Mouse (Mus musculus): ENCODE data around the gene Paf1. TPM values are rescaled to one million over a fixed set of nuclear protein-coding genes. Genes with fewer than 3 reads are reported as not detected.

Paf1 gene
- polyA plus RNA-seq, 2 experiments: 15.0 to 40.4 TPM

- no peak for TF ChIP-seq CTCF (IDR thresholded peaks at IDR 0.05; ENCODE audit: low read depth)
- TF ChIP-seq EP300 (IDR thresholded peaks at IDR 0.05; ENCODE audit: low read depth): no peak
- Histone ChIP-seq H3K4me3 (ENCODE audit: insufficient read depth in 1 of 2, low read depth in 2 of 2, low read length in 2 of 2) (peak overlapping the region; percentile 16 to 39; a peak in 3 of 4 replicates), H3K4me1 (replicated peaks; ENCODE audit: control insufficient read depth in 2 of 2, insufficient read depth in 2 of 2, low read length in 1 of 2) (peaks cover 6 to 11% of the 10 kb centered on the region in 2 experiments), H3K27ac (no peak overlapping the region), H3K9me3 (ENCODE audit: control insufficient read depth, low read length) (no peaks in the 10 kb centered on the region), H3K4me2 (ENCODE audit: low read depth) (peak overlapping the region; percentile 28), H3K9ac (replicated peaks) (no peak overlapping the region), H3K36me3 (replicated peaks; ENCODE audit: control insufficient read depth, insufficient read depth, low read depth) (no peaks in the 10 kb centered on the region), H3K27me3 (ENCODE audit: control insufficient read depth, insufficient read depth, low read length) (no peaks in the 10 kb centered on the region)
- DNase-seq (ENCODE audit: low read depth in 3 of 3, low spot score in 3 of 3) (peak in 2 of 3 experiments; percentile 38 to 46), ATAC-seq (ENCODE audit: insufficient read depth) (no peak)
- 11% methylated on average over 2 of the region's 2 CpGs for WGBS (ENCODE audit: insufficient replicate concordance)
Observed at GRCm38 (mm10) chr7:28440739-28441138, 48.0 kb downstream of the Paf1 start.

DNA sequence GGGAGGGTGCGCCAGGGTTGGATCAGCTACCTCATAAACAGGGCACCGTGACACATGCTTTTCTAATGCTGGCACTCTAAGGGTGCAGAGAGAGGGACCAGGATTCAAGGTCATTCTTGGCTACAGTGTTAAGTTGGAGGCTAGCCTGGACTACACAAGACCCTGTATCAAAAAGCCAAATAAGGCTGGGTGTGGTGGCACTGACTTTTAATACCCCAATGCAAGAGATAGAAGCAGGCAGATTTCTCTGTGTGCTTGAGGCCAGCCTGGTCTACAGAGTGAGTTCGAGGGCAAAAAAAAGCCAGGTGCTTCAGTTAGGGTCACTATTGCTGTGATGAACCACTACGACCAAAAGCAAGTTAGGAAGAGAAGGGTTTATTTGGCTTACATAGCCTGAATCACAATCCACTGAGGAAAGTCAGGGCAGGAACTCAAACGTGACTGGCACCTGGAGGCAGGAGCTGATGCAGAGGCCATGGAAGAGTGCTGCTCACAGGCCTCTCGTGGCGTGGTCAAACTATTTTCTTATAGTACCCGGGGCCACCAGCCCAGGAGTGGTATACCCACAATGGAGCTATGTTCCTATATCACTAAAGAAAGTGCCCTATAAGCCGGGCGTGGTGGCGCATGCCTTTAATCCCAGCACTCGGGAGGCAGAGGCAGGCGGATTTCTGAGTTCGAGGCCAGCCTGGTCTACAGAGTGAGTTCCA is 49.2 kb downstream of the Paf1 start:
- Histone ChIP-seq H3K4me2 (ENCODE audit: low read depth) (0 out of 2 replicates have a peak overlapping the region, but pooled peaks have one; percentile 8), H3K27me3 (ENCODE audit: control insufficient read depth, insufficient read depth, low read length) (no peaks in the 10 kb centered on the region), H3K36me3 (replicated peaks; ENCODE audit: control insufficient read depth, insufficient read depth, low read depth) (no peaks in the 10 kb centered on the region), H3K27ac (no peak overlapping the region), H3K9ac (replicated peaks) (no peak overlapping the region), H3K4me1 (replicated peaks; ENCODE audit: control insufficient read depth in 2 of 2, insufficient read depth in 2 of 2, low read length in 1 of 2) (peaks cover 6 to 11% of the 10 kb centered on the region in 2 experiments), H3K9me3 (ENCODE audit: control insufficient read depth, low read length) (no peaks in the 10 kb centered on the region), H3K4me3 (ENCODE audit: insufficient read depth in 1 of 2, low read depth in 2 of 2, low read length in 2 of 2) (peak overlapping the region in 1 of 2 experiments; percentile 1; a peak in 1 of 4 replicates)
- WGBS (ENCODE audit: insufficient replicate concordance): 45% methylated on average over 12 of the region's 14 CpGs
- TF ChIP-seq CTCF (IDR thresholded peaks at IDR 0.05; ENCODE audit: low read depth): no peak
- TF ChIP-seq EP300 (IDR thresholded peaks at IDR 0.05; ENCODE audit: low read depth): no peak
- DNase-seq (ENCODE audit: low read depth in 3 of 3, low spot score in 3 of 3) (no peak), ATAC-seq (ENCODE audit: insufficient read depth) (no peak)

DNA sequence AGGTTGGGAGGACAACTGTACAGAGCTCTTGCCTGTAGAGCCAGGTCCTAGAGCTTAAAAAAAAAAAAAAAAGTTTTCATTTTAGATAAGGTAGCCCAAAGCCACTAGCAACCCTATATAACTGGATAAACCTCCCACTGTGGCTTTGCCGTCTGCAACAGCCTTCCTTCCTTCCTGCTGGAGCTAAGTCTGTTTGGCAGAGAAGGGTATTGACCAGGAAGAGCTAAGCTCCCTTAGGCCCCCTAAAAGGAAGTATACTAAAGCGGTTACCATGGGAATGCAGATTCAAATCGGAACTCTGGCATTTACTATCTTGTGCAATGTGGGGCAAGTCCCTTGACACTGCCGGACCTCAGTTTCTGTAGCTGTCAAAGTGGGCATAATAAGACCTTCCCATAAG is 49.9 kb downstream of the Paf1 start:
- H3K9ac ChIP-seq (replicated peaks): no peak overlapping the region
- DNase-seq (ENCODE audit: low read depth in 3 of 3, low spot score in 3 of 3) (no peak), ATAC-seq (ENCODE audit: insufficient read depth) (peak; percentile 51; the same call in 1 of the 2 replicates)
- H3K36me3 ChIP-seq (replicated peaks; ENCODE audit: control insufficient read depth, insufficient read depth, low read depth): no peaks in the 10 kb centered on the region
- 9% methylated on average over 4 of the region's 4 CpGs for WGBS (ENCODE audit: insufficient replicate concordance)
- peak overlapping the region; percentile 22; the same call in 1 of the 2 replicates for H3K4me2 ChIP-seq (ENCODE audit: low read depth)
- H3K4me1 ChIP-seq (replicated peaks; ENCODE audit: control insufficient read depth in 2 of 2, insufficient read depth in 2 of 2, low read length in 1 of 2): peaks cover 0 to 4% of the 10 kb centered on the region in 2 experiments; a peak in 3 of 4 replicates
- no peak overlapping the region for H3K4me3 ChIP-seq (ENCODE audit: insufficient read depth in 1 of 2, low read depth in 2 of 2, low read length in 2 of 2)
- no peaks in the 10 kb centered on the region for H3K9me3 ChIP-seq (ENCODE audit: control insufficient read depth, low read length)
- no peak for TF ChIP-seq EP300 (IDR thresholded peaks at IDR 0.05; ENCODE audit: low read depth)
- no peak for TF ChIP-seq CTCF (IDR thresholded peaks at IDR 0.05; ENCODE audit: low read depth)
- no peaks in the 10 kb centered on the region for H3K27me3 ChIP-seq (ENCODE audit: control insufficient read depth, insufficient read depth, low read length)
- no peak overlapping the region for H3K27ac ChIP-seq

DNA sequence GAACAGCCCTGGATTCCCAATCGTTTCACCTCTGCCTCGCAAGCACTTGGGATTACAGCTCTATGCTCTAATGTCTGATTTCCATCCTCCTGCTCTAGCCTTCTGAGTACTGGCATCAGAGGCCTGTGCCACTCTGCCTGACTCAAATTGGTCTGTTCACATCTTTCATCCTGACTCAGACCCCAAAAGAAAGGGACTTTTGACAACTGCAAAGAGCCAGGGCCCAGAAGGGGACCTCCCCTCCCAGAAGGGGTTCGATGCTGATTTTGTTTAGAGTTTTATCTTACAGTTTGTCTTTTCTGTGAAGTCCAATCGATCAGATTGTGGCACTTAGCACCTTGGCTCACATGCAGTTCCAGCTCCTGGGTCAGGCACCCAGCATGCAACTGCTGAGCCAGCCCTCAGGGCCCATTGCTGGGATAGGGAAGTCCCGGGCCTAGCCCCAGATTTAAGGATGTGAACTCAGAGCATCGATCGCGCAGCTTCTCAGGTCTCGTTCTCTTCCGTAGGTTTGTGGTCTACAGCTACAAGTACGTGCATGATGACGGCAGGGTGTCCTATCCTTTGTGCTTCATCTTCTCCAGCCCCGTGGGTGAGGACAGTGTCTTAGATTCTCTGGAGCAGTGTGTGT is 51.7 kb downstream of the Paf1 start:
- ATAC-seq (ENCODE audit: insufficient read depth): no peak
- Histone ChIP-seq H3K4me1 (replicated peaks; ENCODE audit: control insufficient read depth in 2 of 2, insufficient read depth in 2 of 2, low read length in 1 of 2) (peaks cover 0 to 4% of the 10 kb centered on the region in 2 experiments; a peak in 2 of 4 replicates), H3K27me3 (ENCODE audit: control insufficient read depth, insufficient read depth, low read length) (no peaks in the 10 kb centered on the region), H3K36me3 (replicated peaks; ENCODE audit: control insufficient read depth, insufficient read depth, low read depth) (no peaks in the 10 kb centered on the region), H3K9me3 (ENCODE audit: control insufficient read depth, low read length) (no peaks in the 10 kb centered on the region), H3K4me3 (ENCODE audit: insufficient read depth in 1 of 2, low read depth in 2 of 2, low read length in 2 of 2) (no peak overlapping the region), H3K4me2 (ENCODE audit: low read depth) (no peak overlapping the region), H3K9ac (replicated peaks) (no peak overlapping the region), H3K27ac (no peak overlapping the region)
- TF ChIP-seq EP300 (IDR thresholded peaks at IDR 0.05; ENCODE audit: low read depth): no peak
- no peak for TF ChIP-seq CTCF (IDR thresholded peaks at IDR 0.05; ENCODE audit: low read depth)
- 51% methylated on average over 13 of the region's 13 CpGs for WGBS (ENCODE audit: insufficient replicate concordance)
- DNase-seq (ENCODE audit: low read depth in 3 of 3, low spot score in 3 of 3): no peak

GRCm38 (mm10) chr7:28446446-28446845 is 53.7 kb downstream of the Paf1 start:
- WGBS (ENCODE audit: insufficient replicate concordance): 19% methylated on average over 12 of the region's 12 CpGs
- no peak overlapping the region for H3K27ac ChIP-seq

More at GRCm38 (mm10) chr7:28446446-28446845, 53.7 kb downstream of the Paf1 start:
- Histone ChIP-seq H3K9ac (replicated peaks) (no peak overlapping the region), H3K36me3 (replicated peaks; ENCODE audit: control insufficient read depth, insufficient read depth, low read depth) (no peaks in the 10 kb centered on the region), H3K4me2 (ENCODE audit: low read depth) (no peak overlapping the region), H3K9me3 (ENCODE audit: control insufficient read depth, low read length) (no peaks in the 10 kb centered on the region), H3K4me1 (replicated peaks; ENCODE audit: control insufficient read depth in 2 of 2, insufficient read depth in 2 of 2, low read length in 1 of 2) (peaks cover 0 to 4% of the 10 kb centered on the region in 2 experiments; a peak in 2 of 4 replicates), H3K4me3 (ENCODE audit: insufficient read depth in 1 of 2, low read depth in 2 of 2, low read length in 2 of 2) (no peak overlapping the region), H3K27me3 (ENCODE audit: control insufficient read depth, insufficient read depth, low read length) (no peaks in the 10 kb centered on the region)
- ATAC-seq (ENCODE audit: insufficient read depth) (no peak), DNase-seq (ENCODE audit: low read depth in 3 of 3, low spot score in 3 of 3) (no peak)
- no peak for TF ChIP-seq EP300 (IDR thresholded peaks at IDR 0.05; ENCODE audit: low read depth)
- TF ChIP-seq CTCF (IDR thresholded peaks at IDR 0.05; ENCODE audit: low read depth): peak; percentile 91

Measured in liver, embryonic 14.5 days (tissue).